Mouse (Mus musculus): ENCODE results near the gene Zfp985.
"Not testable (repeated sequence)": the region's sequence is repeated elsewhere in the genome, so short reads cannot be mapped to it uniquely, and the experiment has no call there.

DNA sequence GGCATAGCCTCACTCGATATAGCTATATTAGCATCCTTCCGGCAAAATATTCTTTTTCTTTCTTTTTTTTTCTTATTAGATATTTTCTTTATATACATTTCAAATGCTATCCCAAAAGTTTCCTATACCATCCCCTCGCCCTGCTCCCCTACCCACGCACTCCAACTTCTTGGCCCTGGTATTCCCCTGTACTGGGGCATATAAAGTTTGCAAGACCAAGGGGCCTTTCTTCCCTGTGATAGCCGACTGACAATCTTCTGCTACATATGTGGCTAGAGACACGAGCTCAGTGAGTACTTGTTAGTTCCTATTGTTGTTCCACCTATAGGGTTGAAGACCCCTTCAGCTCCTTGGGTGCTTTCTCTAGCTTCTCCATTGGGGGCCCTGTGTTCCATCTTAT, 53.4 kb downstream of the Zfp985 start:
- TF ChIP-seq CTCF, EP300 (IDR thresholded peaks at IDR 0.05): not testable (repeated sequence)
